Mouse (Mus musculus): Measurements from ENCODE around the gene Vps9d1. TPM values are rescaled to one million over a fixed set of nuclear protein-coding genes. Genes with fewer than 3 reads are reported as not detected.
A peak's percentile ranks its signal among the peaks of the same experiment; 100 is the strongest.
"Not testable (repeated sequence)": the region's sequence is repeated elsewhere in the genome, so short reads cannot be mapped to it uniquely, and the experiment has no call there.

Gene Vps9d1
- polyA plus RNA-seq, 1 experiment from 2014 or later: 17.3 TPM

DNA sequence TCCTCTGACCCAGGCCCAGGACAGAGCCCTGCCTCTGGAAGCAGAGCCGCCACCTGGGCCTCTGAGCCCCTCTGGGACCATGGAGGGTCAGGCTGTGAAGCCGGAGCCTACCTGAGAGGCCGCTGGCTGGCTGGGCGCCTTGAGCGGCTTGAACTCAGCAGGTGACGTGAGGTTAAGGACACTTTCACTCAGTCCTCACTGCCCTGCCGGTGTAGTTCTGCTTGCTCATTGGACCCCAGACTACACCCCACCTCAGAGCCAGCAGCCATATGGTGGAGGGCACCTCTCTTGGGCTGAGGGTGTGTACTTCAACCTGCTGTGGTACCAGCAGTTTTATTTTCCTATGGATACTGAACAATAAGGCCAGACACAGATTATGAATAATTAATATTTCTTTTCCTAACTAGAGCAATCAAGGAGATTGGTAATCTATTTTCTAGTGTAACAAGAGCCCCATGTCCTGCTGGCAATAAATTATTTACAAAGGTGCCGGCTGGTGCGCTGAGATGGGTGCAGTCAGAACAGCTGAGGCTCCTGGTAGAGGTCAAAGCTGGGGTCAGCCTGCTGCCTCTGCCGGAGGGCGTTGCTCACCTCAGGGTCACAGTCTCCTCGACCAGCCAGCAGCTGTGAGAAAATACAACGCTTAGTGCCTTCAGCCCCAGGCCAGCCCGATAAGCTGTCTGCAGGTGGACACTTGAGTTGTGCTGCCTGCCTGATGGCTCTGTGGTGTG, 13.9 kb upstream of the Vps9d1 start:
- no peak overlapping the region for H3K4me2 ChIP-seq (ENCODE audit: low read length)
- TF ChIP-seq CTCF (IDR thresholded peaks at IDR 0.05; ENCODE audit: low read depth): no peak
- no peak overlapping the region for H3K9ac ChIP-seq (ENCODE audit: low read depth, low read length)
- no peaks in the 10 kb centered on the region for H3K9me3 ChIP-seq (replicated peaks; ENCODE audit: low read length)
- H3K4me3 ChIP-seq (replicated peaks; ENCODE audit: low read depth, low read length): no peak overlapping the region
- WGBS: 48% methylated on average over 14 of the region's 14 CpGs
- H3K36me3 ChIP-seq (ENCODE audit: insufficient read depth, low read length): peaks cover 45% of the 10 kb centered on the region
- DNase-seq (ENCODE audit: low spot score) (peak; percentile 18), ATAC-seq (replicated peaks; ENCODE audit: low FRiP score, low read depth) (peak; percentile 76)
- H3K27me3 ChIP-seq (ENCODE audit: insufficient read depth, low read length): no peaks in the 10 kb centered on the region
- H3K27ac ChIP-seq: peak overlapping the region; percentile 66
- no peaks in the 10 kb centered on the region for H3K4me1 ChIP-seq (replicated peaks; ENCODE audit: insufficient read depth, low read length)

DNA sequence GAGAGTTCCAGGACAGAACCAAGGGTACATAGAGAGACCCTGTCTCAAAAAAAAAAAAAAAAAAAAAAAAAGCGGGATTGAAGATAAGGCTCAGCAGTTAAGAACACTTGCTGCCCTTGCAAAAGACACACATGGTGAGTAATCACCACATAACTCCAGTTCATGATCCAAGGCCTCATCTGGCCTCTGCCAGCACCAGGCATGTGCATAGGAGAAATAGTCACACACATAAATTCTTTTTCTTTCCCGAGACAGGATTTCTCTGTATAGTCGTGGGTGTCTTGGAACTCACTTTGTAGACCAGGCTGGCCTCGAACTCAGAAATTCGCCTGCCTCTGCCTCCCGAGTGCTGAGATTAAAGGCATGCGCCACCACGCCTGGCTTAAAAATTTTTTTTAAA, 3.4 kb upstream of the Vps9d1 start:
- not testable (repeated sequence) for H3K4me2 ChIP-seq (ENCODE audit: low read length); H3K27me3 ChIP-seq (ENCODE audit: insufficient read depth, low read length); DNase-seq (ENCODE audit: low spot score); ATAC-seq (replicated peaks; ENCODE audit: low FRiP score, low read depth); H3K9me3 ChIP-seq (replicated peaks; ENCODE audit: low read length); H3K9ac ChIP-seq (ENCODE audit: low read depth, low read length); H3K27ac ChIP-seq; H3K4me3 ChIP-seq (replicated peaks; ENCODE audit: low read depth, low read length)
- Histone ChIP-seq H3K4me1 (replicated peaks; ENCODE audit: insufficient read depth, low read length) (peaks cover 15% of the 10 kb centered on the region), H3K36me3 (ENCODE audit: insufficient read depth, low read length) (peaks cover 31% of the 10 kb centered on the region)
- WGBS: 93% methylated on average over 8 of the region's 8 CpGs

DNA sequence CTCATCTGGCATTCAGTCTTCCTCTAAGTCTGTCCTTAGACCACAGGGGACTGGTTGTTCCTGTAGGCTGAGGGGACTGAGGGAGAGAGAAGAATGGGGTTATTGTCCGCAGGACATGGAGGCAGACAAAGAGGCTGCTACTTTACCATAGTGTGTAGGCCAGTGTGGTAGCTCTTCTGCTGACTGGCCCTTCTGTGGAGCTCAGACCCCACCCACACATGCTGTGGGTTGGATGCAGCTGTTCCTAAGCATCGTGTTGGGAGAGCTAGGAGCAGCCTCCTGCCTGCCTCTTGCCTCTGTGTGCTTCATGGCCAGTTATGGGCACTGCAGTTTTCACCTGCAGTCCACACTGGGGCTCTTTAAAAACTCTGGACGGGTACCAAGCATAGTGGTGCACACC, 3.0 kb upstream of the Vps9d1 start:
- no peaks in the 10 kb centered on the region for H3K9me3 ChIP-seq (replicated peaks; ENCODE audit: low read length)
- 96% methylated on average over 3 of the region's 3 CpGs for WGBS
- peaks cover 29% of the 10 kb centered on the region for H3K36me3 ChIP-seq (ENCODE audit: insufficient read depth, low read length)
- no peaks in the 10 kb centered on the region for H3K27me3 ChIP-seq (ENCODE audit: insufficient read depth, low read length)
- H3K27ac ChIP-seq: no peak overlapping the region
- ATAC-seq (replicated peaks; ENCODE audit: low FRiP score, low read depth): no peak
- no peak overlapping the region for H3K4me2 ChIP-seq (ENCODE audit: low read length)
- H3K9ac ChIP-seq (ENCODE audit: low read depth, low read length): no peak overlapping the region
- DNase-seq (ENCODE audit: low spot score): no peak
- no peak overlapping the region for H3K4me3 ChIP-seq (replicated peaks; ENCODE audit: low read depth, low read length)
- peaks cover 17% of the 10 kb centered on the region for H3K4me1 ChIP-seq (replicated peaks; ENCODE audit: insufficient read depth, low read length)
- TF ChIP-seq CTCF (IDR thresholded peaks at IDR 0.05; ENCODE audit: low read depth): no peak

DNA sequence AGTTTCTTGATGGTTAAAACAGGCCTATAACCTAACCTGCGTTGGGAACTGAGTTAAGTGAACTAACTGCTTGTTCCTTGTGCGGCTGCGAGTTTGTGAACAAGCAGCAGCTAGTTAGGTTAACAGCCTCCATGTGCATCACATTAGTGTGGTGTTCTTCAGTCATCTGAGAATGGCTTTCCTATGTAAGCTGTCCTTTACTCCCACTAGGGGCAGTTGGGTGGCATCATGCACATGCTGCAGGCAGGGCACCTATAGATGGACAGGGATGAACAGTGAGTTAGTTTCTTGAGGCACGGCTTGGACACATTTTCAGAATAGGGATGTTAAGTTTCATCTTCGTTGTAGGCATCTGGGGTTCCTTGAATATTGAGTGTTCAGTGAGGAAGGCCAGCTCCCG, 1.0 kb upstream of the Vps9d1 start:
- Histone ChIP-seq H3K27ac (no peak overlapping the region), H3K4me2 (ENCODE audit: low read length) (peak overlapping the region; percentile 83), H3K27me3 (ENCODE audit: insufficient read depth, low read length) (no peaks in the 10 kb centered on the region), H3K4me1 (replicated peaks; ENCODE audit: insufficient read depth, low read length) (peaks cover 17% of the 10 kb centered on the region), H3K9ac (ENCODE audit: low read depth, low read length) (peak overlapping the region; percentile 83), H3K9me3 (replicated peaks; ENCODE audit: low read length) (no peaks in the 10 kb centered on the region), H3K4me3 (replicated peaks; ENCODE audit: low read depth, low read length) (peak overlapping the region; percentile 86), H3K36me3 (ENCODE audit: insufficient read depth, low read length) (peaks cover 31% of the 10 kb centered on the region)
- WGBS: 62% methylated on average over 6 of the region's 6 CpGs
- peak; percentile 40; the same call in 1 of the 2 replicates for TF ChIP-seq CTCF (IDR thresholded peaks at IDR 0.05; ENCODE audit: low read depth)
- DNase-seq (ENCODE audit: low spot score) (no peak), ATAC-seq (replicated peaks; ENCODE audit: low FRiP score, low read depth) (no peak)

DNA sequence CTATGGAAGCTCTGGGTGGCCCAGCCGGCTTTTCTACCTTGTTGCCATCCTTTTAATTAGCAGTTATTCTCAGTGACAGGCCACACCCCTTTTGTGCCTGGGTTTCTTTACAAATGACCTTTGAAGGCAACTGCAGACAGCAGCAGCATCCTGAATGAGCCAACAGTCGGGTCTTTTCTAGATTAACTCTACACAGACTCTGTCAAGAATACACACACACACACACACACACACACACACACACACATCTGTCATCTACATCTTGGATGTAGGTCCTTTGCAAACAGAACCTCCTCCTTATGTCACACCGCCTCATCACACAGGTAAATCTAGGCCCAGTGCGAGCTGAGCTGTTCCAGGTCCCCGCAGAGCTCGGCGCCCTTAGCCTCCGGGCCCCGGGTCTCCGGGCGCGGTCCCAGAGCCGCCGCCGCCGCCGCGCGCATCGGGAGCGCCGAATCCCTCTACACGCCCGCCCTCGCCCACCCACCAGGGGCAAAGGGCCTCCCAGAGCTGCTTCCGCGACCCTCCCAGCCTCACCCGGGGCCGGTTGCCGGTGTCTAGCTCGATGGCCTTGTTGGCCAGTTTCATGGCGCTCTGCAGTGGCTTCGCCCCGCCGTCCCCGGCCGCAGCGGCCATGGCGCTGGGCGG, 573 bp downstream of the Vps9d1 start:
- no peak for DNase-seq (ENCODE audit: low spot score)
- no peak for TF ChIP-seq CTCF (IDR thresholded peaks at IDR 0.05; ENCODE audit: low read depth)
- Histone ChIP-seq H3K9ac (ENCODE audit: low read depth, low read length) (peak overlapping the region; percentile 83), H3K9me3 (replicated peaks; ENCODE audit: low read length) (no peaks in the 10 kb centered on the region), H3K4me1 (replicated peaks; ENCODE audit: insufficient read depth, low read length) (peaks cover 17% of the 10 kb centered on the region), H3K36me3 (ENCODE audit: insufficient read depth, low read length) (peaks cover 34% of the 10 kb centered on the region), H3K27me3 (ENCODE audit: insufficient read depth, low read length) (no peaks in the 10 kb centered on the region), H3K27ac (peak overlapping the region; percentile 65), H3K4me3 (replicated peaks; ENCODE audit: low read depth, low read length) (peak overlapping the region; percentile 86), H3K4me2 (ENCODE audit: low read length) (peak overlapping the region; percentile 83)
- WGBS: under 1% methylated on average over 37 of the region's 40 CpGs
- ATAC-seq (replicated peaks; ENCODE audit: low FRiP score, low read depth): peak; percentile 15; the same call in 1 of the 2 replicates

DNA sequence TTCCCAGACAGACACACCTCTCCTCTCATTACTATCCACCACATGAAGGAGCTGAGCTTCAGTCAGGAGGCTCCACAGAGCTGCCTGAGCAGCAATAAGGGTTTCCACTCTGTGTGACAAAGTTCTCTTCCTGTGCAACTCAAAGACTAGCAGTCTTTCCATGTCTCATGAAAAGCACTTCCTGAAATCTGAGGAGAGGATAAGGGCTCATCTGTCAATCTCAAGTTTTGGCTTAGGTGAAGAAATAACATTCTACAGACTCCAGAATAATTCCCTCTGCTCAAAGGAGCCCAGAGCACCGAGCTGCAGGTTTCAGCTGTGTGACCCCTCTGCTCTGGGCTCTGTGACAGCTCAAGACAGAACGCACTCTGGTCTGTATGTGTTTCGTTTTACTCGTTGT, 1.2 kb downstream of the Vps9d1 start:
- Histone ChIP-seq H3K27me3 (ENCODE audit: insufficient read depth, low read length) (no peaks in the 10 kb centered on the region), H3K36me3 (ENCODE audit: insufficient read depth, low read length) (peaks cover 34% of the 10 kb centered on the region), H3K4me2 (ENCODE audit: low read length) (peak overlapping the region; percentile 83), H3K4me3 (replicated peaks; ENCODE audit: low read depth, low read length) (peak overlapping the region; percentile 86; the same call in 1 of the 2 replicates), H3K9me3 (replicated peaks; ENCODE audit: low read length) (no peaks in the 10 kb centered on the region), H3K9ac (ENCODE audit: low read depth, low read length) (peak overlapping the region; percentile 83; the same call in 1 of the 2 replicates), H3K27ac (0 out of 2 replicates have a peak overlapping the region, but pooled peaks have one; percentile 31), H3K4me1 (replicated peaks; ENCODE audit: insufficient read depth, low read length) (peaks cover 17% of the 10 kb centered on the region)
- WGBS: 34% methylated on average over 4 of the region's 4 CpGs
- no peak for DNase-seq (ENCODE audit: low spot score)
- TF ChIP-seq CTCF (IDR thresholded peaks at IDR 0.05; ENCODE audit: low read depth): no peak
- no peak for ATAC-seq (replicated peaks; ENCODE audit: low FRiP score, low read depth)
